Mouse (Mus musculus) cortical plate, adult 2 months (tissue): ENCODE measurements around the gene Fzr1.

ENCODE experiments used
- CTCF ChIP-seq: fragments of 200-500 bp; IDR thresholded peaks from 2 replicates; pipeline ENCODE4 v1.5.1; 2011; ENCODE audit warnings: mild to moderate bottlenecking, control low read depth, low read length; ENCODE audit not compliant: insufficient read depth; ENCODE audit errors: extremely low read depth
- POLR2A ChIP-seq: fragments of 200-500 bp; IDR thresholded peaks from 2 replicates; pipeline ENCODE4 v1.6.1; 2011; ENCODE audit warnings: mild to moderate bottlenecking, low read length, control low read depth; ENCODE audit not compliant: insufficient read depth; ENCODE audit errors: extremely low read depth

DNA sequence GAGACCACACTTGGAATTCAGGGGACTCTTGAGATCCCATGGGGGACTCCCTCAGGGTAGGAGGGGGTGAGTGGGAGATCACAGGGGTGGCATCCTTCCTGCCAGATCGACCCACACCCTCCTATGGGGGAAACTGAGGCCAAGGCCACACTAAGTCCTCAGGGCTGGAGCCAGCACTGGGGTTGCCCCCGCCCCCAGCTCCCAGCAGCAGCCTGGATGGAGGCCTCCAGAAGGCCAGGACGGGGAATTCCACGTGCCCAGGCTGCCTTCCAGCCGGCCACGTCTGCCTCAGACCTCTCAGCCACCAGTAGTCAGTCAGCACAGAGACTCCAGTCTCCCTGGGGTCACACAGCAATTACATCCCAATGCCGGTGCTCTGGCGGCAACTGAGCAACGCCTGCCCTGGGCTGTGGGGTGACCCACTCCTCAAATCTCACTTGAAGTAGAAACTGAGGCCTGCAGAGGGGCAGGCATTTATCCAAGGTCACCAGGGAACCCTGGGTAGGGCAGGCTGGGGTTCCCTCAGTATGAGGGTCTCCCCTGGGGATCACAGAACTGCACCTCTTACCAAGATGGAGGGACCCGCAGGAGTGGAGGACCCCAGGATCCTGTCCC, 47.0 kb upstream of the Fzr1 start:
- TF ChIP-seq CTCF (no peak), POLR2A (no peak)
